Mouse (Mus musculus): ENCODE results near the gene H2-Oa. TPM values are rescaled to one million over a fixed set of nuclear protein-coding genes. Genes with fewer than 3 reads are reported as not detected.

H2-Oa gene
- polyA plus RNA-seq, 1 experiment from 2014 or later, result 0.37 TPM

DNA sequence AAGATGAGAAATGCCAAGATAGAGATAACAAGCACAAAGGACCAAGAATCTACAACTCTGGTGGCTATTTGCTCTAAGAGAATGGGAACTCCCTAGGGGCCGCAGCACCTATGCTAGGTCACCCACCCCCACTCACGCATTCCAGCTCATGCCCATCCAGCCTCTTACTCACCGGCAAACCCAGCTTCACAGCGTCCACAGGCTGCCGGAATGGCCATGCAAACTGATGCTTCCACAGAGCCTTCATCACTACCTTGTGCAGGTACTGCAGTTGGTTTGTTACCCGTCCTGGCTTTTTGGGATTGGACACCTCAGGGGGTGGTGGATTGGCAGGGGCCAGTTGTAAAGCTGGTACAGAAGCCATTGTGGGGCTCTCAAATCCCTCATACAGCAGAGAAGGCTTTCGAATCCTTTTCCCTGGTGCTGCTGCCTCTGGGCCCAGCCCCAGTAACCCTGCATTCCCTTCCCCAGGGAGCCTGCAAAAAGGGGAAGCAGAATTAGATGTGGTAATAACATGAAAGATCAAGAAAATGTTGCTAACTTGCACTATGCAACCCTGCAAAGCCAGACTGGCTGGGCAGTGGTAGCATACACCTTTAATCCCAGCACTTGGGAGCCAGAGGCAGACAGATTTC is 24.7 kb downstream of the H2-Oa start:
- ATAC-seq (ENCODE audit: insufficient number of reproducible peaks, low FRiP score), result no peak
- Histone ChIP-seq H3K36me3 (peaks cover 70% of the 10 kb centered on the region), H3K9me3 (replicated peaks) (no peaks in the 10 kb centered on the region), H3K9ac (peak overlapping the region; percentile 95), H3K27me3 (replicated peaks) (no peaks in the 10 kb centered on the region), H3K4me1 (replicated peaks) (peaks cover 24% of the 10 kb centered on the region), H3K27ac (ENCODE audit: poor library complexity, severe bottlenecking) (no peak overlapping the region), H3K4me3 (peak overlapping the region; percentile 98), H3K4me2 (peak overlapping the region; percentile 95)
- 32% methylated on average over 7 of the region's 7 CpGs for WGBS

DNA sequence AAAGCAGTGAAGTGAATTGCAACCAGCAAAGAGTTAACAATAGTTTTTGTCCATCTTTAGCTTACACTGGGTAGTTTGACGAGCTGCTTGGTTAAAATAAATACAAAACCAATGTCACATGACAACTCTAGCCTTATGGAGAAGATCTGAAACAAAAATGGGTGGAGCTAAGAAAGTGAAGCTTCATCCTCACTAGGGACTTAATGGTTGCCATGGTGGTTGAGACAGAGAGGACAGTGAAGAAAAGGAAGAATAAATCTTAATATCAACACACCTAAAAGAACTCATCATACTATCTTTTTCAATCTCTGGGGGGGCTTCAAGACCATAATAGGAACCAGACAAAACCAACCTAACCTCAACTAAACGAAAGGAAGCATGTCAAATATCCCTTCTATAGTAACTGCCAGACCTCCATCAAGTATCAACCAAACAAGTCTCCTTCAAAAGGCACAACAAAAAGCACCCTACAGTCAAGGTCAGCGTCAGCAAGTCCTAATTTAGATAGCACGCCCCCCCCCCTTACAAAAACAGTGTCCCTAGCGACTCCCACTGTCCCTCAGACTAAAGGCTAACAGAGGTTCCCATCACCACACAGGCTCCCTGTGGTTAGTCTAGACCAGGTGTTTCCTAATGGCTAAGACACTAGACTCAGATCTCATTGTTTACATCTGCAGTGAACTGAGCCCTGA is 25.4 kb downstream of the H2-Oa start:
- Histone ChIP-seq H3K27me3 (replicated peaks) (no peaks in the 10 kb centered on the region), H3K4me3 (peak overlapping the region; percentile 98), H3K4me2 (peak overlapping the region; percentile 95), H3K36me3 (peaks cover 63% of the 10 kb centered on the region), H3K9ac (peak overlapping the region; percentile 95), H3K4me1 (replicated peaks) (peaks cover 21% of the 10 kb centered on the region), H3K9me3 (replicated peaks) (no peaks in the 10 kb centered on the region), H3K27ac (ENCODE audit: poor library complexity, severe bottlenecking) (peak overlapping the region; percentile 100; the same call in 1 of the 2 replicates)
- ATAC-seq (ENCODE audit: insufficient number of reproducible peaks, low FRiP score), result no peak
- WGBS, result 2% methylated on average over 5 of the region's 5 CpGs

DNA sequence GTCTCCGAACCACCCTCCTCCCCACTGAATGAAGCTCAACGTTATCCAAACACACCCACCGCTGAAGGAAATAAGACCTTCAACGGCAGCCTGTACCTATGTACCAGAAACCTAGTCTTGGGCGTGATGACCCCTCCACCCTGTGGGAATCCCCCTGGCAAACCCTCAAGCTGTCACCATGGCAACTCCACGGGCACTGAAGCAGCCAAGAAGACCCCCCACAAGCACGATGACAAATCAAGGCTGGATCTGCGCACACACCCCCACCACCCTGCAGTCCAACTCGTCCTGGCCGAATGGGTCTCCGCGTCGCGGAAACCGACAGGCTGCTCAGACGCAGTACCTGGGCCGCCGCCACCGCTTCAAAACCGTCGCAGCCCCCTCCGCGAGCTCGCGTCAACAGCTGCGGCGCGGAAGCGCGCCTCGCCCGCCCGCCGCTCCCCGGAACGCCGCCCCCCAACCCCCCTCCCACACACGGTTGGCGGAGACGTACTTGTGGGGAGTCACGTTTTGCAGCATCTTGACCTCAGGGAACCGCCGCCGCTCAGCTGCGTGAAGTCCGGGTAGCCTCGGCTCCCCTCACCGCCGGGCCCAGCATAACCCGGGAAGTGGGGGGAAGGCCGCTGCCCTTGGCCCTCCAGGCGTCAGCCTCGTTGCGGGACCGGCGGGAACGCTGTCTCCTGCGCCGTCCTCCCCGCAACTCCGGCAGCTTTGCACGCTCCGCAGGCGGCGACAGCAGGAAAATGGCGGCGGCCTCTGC is 26.2 kb downstream of the H2-Oa start:
- Histone ChIP-seq H3K4me2 (peak overlapping the region; percentile 95), H3K9me3 (replicated peaks) (no peaks in the 10 kb centered on the region), H3K27me3 (replicated peaks) (no peaks in the 10 kb centered on the region), H3K4me3 (peak overlapping the region; percentile 98), H3K9ac (peak overlapping the region; percentile 95), H3K27ac (ENCODE audit: poor library complexity, severe bottlenecking) (peak overlapping the region; percentile 100), H3K36me3 (peaks cover 55% of the 10 kb centered on the region), H3K4me1 (replicated peaks) (peaks cover 23% of the 10 kb centered on the region)
- no peak for ATAC-seq (ENCODE audit: insufficient number of reproducible peaks, low FRiP score)
- WGBS, result under 1% methylated on average over 67 of the region's 67 CpGs

DNA sequence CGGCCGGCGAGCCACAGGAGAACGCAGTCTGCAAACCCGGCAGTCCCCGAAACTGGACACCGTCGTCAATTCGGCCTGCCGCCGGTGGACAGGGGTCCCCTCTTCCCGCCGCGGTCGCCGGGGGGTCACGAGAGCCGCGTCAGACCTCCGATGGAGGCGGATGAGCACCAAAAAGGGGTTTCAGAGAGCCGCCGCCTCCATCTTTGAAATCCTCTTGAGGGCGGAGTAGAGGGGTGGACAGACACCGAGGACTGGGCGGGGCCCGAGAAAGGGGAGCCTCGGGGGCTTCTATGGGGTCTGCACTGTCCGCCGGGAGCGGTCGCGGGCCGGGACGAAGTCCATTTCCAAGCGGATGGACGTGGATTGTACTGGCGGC is 26.7 kb downstream of the H2-Oa start:
- peak; percentile 19 for ATAC-seq (ENCODE audit: insufficient number of reproducible peaks, low FRiP score)
- Histone ChIP-seq H3K27me3 (replicated peaks) (no peaks in the 10 kb centered on the region), H3K9ac (peak overlapping the region; percentile 95), H3K4me1 (replicated peaks) (peaks cover 28% of the 10 kb centered on the region), H3K4me2 (peak overlapping the region; percentile 95), H3K36me3 (peaks cover 50% of the 10 kb centered on the region), H3K9me3 (replicated peaks) (no peaks in the 10 kb centered on the region), H3K27ac (ENCODE audit: poor library complexity, severe bottlenecking) (peak overlapping the region; percentile 100), H3K4me3 (peak overlapping the region; percentile 98)
- WGBS, result under 1% methylated on average over 38 of the region's 38 CpGs

DNA sequence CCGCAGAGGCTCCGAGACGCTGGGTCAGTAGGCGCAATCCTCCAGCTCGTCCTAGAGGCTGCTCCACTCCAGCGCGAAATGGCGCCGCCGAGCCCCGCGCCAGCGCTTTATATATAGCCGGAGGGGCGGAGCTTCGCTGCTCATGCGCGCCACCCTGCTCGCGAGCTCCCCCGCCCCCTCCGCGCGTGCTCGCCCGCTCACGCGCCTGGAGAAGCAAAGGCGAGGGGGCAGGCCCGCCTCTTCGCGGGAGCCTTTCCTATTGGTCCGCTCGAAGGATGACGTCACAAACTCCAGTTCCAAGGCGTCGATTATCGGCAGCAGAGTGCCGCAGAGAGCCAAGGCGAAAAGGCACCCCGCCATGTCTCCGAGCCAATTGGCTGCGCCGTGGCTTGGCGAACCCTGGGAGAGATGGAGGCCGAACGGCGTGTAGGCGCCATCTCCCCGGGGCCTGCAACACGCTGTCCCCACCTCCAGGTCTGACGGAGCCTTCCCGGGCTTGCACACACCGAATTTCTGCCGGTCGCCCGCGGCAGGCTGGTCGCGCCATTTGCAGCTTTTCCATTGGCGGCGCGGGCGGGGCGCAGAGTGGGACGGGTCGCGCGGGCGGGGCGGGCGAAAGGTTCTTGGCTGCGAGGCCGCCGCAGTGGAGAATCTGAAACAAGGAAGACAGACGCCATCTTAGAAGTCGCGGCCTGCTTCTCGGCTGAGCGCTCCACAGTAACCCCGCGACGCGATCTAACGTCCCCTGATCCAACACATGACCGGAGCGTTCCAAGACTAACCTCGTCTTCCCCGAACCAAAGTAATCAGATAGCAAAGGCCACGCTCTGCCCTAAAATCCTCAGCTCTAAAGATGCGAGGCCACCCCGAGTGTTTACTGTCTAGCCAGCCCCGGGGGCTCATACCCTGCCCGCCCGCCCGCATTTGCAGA is 27.4 kb downstream of the H2-Oa start, which contains the start of gene H2-DMa:
H2-DMa (plus strand) TSS at position 293 of the 931 bp plus-strand sequence.
- peak; percentile 79 for ATAC-seq (ENCODE audit: insufficient number of reproducible peaks, low FRiP score)
- Histone ChIP-seq H3K9ac (peak within 1 kb of the TSS; percentile 95), H3K27me3 (replicated peaks) (no peaks in the 10 kb centered on the region), H3K4me3 (peak within 1 kb of the TSS; percentile 98), H3K4me1 (replicated peaks) (peaks cover 33% of the 10 kb centered on the region), H3K36me3 (peaks cover 43% of the 10 kb centered on the region), H3K4me2 (peak within 1 kb of the TSS; percentile 95), H3K27ac (ENCODE audit: poor library complexity, severe bottlenecking) (peak within 1 kb of the TSS; percentile 100), H3K9me3 (replicated peaks) (no peaks in the 10 kb centered on the region)
- under 1% methylated on average over 96 of the region's 96 CpGs for WGBS

DNA sequence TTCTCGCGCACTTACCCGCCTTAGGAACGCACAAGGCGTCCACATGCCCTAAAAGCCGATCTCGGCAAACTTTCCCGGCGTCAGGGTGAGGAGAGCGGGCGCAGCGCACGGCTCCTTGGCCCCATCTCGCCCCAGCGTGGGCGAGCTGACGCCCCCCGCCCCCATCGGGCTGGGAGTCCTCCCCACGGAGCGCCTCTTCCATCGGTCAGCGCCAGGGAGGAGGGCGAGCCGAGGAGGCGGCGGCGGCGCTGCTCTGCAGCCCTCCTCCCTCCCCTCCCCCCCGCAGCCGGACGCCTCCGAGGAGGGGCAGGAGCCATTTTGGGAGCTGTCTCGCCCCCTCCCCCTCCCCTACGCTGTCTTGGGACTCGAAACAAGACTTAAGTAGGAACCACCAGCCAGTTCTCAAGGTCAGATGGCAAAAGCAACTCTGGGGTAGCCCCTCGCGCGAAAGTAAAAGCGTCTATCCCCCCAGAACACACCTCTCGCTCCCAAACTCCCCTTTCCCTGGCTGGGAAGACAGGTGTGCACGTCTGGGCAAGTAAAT is 28.1 kb downstream of the H2-Oa start:
- no peaks in the 10 kb centered on the region for H3K27me3 ChIP-seq (replicated peaks)
- peaks cover 36% of the 10 kb centered on the region for H3K36me3 ChIP-seq
- H3K4me3 ChIP-seq, result peak overlapping the region; percentile 98
- peak overlapping the region; percentile 100 for H3K27ac ChIP-seq (ENCODE audit: poor library complexity, severe bottlenecking)
- H3K4me1 ChIP-seq (replicated peaks), result peaks cover 31% of the 10 kb centered on the region
- ATAC-seq (ENCODE audit: insufficient number of reproducible peaks, low FRiP score), result peak; percentile 38
- under 1% methylated on average over 42 of the region's 42 CpGs for WGBS
- peak overlapping the region; percentile 95 for H3K4me2 ChIP-seq
- peak overlapping the region; percentile 95 for H3K9ac ChIP-seq
- no peaks in the 10 kb centered on the region for H3K9me3 ChIP-seq (replicated peaks)

DNA sequence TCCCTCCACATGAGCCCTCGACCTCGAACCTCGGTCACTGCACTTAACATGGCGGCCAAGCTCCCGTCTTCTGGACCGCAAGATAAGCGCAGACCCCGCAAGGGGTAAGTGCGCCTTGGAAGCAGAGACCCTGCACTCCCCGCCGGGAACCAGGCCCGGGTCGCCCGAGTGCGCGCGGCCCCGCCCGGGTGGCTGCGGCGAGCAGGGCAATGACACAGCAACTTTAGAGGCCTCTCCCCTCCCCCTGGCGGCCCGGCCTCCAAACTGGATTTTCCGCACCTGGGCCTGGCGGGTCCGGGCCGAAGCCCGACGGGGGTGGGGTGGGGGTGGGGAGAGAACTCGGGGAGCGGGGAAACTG is 28.7 kb downstream of the H2-Oa start:
- peaks cover 31% of the 10 kb centered on the region for H3K36me3 ChIP-seq
- H3K9me3 ChIP-seq (replicated peaks), result no peaks in the 10 kb centered on the region
- peak overlapping the region; percentile 95 for H3K9ac ChIP-seq
- H3K27me3 ChIP-seq (replicated peaks), result no peaks in the 10 kb centered on the region
- under 1% methylated on average over 31 of the region's 31 CpGs for WGBS
- peak overlapping the region; percentile 95 for H3K4me2 ChIP-seq
- peaks cover 26% of the 10 kb centered on the region for H3K4me1 ChIP-seq (replicated peaks)
- peak; percentile 33 for ATAC-seq (ENCODE audit: insufficient number of reproducible peaks, low FRiP score)
- H3K27ac ChIP-seq (ENCODE audit: poor library complexity, severe bottlenecking), result peak overlapping the region; percentile 100
- H3K4me3 ChIP-seq, result peak overlapping the region; percentile 98

DNA sequence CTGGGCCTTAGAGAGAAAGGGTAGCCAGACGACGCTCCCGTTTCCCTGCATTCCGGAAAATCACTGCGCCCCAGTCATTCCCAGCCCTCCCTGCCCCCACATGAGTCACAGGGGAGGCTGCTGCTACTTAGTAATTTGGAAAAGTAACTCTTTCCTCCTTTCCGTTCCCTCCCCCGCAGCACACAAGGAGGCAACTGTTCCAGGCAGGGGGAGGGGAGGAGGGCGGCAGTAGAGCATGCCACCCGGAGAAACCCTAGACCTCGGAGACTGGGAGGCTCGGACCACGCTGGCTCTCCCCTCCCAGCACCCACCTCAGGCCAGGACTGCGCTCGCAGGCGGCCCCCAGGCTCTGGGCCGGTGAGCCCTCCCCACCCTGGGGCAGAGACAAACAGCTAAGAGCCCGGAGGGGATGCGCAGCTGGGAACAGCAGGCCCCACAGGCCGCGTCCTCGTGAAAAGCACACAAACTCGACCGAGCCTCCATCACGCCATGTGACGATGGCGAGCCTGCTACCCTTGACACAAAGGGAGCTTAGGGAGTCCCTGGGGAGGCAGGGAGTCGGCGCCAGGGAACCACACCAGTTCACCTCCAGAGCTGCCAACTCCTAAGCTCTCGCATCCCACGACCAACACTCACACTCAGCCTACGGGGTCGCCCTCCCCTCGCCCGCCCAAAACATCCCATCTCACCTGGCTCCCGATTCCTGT is 29.2 kb downstream of the H2-Oa start:
- WGBS, result 0% methylated on average over 32 of the region's 35 CpGs
- H3K4me2 ChIP-seq, result peak overlapping the region; percentile 95
- H3K27me3 ChIP-seq (replicated peaks), result no peaks in the 10 kb centered on the region
- peak overlapping the region; percentile 95 for H3K9ac ChIP-seq
- ATAC-seq (ENCODE audit: insufficient number of reproducible peaks, low FRiP score), result peak; percentile 16
- H3K27ac ChIP-seq (ENCODE audit: poor library complexity, severe bottlenecking), result peak overlapping the region; percentile 100
- peaks cover 32% of the 10 kb centered on the region for H3K36me3 ChIP-seq
- peak overlapping the region; percentile 98 for H3K4me3 ChIP-seq
- H3K4me1 ChIP-seq (replicated peaks), result peaks cover 24% of the 10 kb centered on the region
- no peaks in the 10 kb centered on the region for H3K9me3 ChIP-seq (replicated peaks)

DNA sequence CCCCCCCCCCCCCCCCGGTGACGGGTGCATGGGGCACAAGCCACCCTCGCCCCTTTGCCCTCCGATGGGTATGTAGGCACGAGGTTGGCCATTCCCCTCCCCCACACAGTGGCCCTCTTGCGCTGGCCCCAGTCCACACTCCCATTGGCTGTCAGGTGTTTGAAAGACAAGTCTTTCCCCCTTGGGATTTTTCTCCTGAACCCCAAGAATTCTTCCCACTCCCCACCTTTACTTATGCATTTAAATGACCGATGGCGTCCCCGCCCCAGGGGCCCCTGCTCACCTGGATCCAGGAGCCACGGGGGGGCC is 29.7 kb downstream of the H2-Oa start:
- no peaks in the 10 kb centered on the region for H3K27me3 ChIP-seq (replicated peaks)
- no peak for ATAC-seq (ENCODE audit: insufficient number of reproducible peaks, low FRiP score)
- H3K4me2 ChIP-seq, result peak overlapping the region; percentile 95

More for the DNA sequence above, 29.7 kb downstream of the H2-Oa start:
- WGBS, result under 1% methylated on average over 8 of the region's 10 CpGs
- Histone ChIP-seq H3K9ac (peak overlapping the region; percentile 95), H3K4me1 (replicated peaks) (peaks cover 24% of the 10 kb centered on the region), H3K27ac (ENCODE audit: poor library complexity, severe bottlenecking) (peak overlapping the region; percentile 100), H3K4me3 (peak overlapping the region; percentile 98), H3K9me3 (replicated peaks) (no peaks in the 10 kb centered on the region), H3K36me3 (peaks cover 31% of the 10 kb centered on the region)

Measured in heart, embryonic 12.5 days (tissue).